Mouse (Mus musculus) CD4-positive naive resting alpha-beta T cell, adult 57 days (primary cell): ENCODE results near the gene Myh7b. TPM values are rescaled to one million over a fixed set of nuclear protein-coding genes. Genes with fewer than 3 reads are reported as not detected.

Experiments used
- total RNA-seq: library from RNA; stranded (reverse); gene quantifications from one replicate; pipeline ENCODE4 v1.2.4, GENCODE M21; 2023

The Myh7b gene
- not detected for total RNA-seq

GRCm38 (mm10) chr2:155610978-155611377, at the start of gene Myh7b:
Gene Myh7b (plus strand): TSS chr2:155611212.

GRCm38 (mm10) chr2:155592137-155592853, 18.7 kb upstream of the Myh7b start, which contains the start of gene Gss:
Gene Gss (minus strand): TSS chr2:155592810.

Other genes starting within 250 kb of the Myh7b start
- 118 TPM for gene Trp53inp2, start 230.2 kb upstream of the Myh7b start, total RNA-seq
- 70.8 TPM for gene Ncoa6, start 137.3 kb upstream of the Myh7b start, total RNA-seq
- 66.9 TPM for gene Acss2, start 93.3 kb upstream of the Myh7b start, total RNA-seq
- gene Ggt7, start 93.0 kb upstream of the Myh7b start, total RNA-seq, result 5.5 TPM
- gene Gss, start 18.4 kb upstream of the Myh7b start, total RNA-seq, result 11.2 TPM
- 194 TPM for gene Trpc4ap, start 81.2 kb downstream of the Myh7b start, total RNA-seq
- 33.6 TPM for gene Edem2, start 118.3 kb downstream of the Myh7b start, total RNA-seq
- gene Gm17581, start 124.7 kb downstream of the Myh7b start, total RNA-seq, result not detected
- not detected for gene Procr, start 139.9 kb downstream of the Myh7b start, total RNA-seq
- not detected for gene Mmp24, start 164.1 kb downstream of the Myh7b start, total RNA-seq
- gene BC029722, start 208.2 kb downstream of the Myh7b start, total RNA-seq, result 26.0 TPM
- gene Eif6, start 215.7 kb downstream of the Myh7b start, total RNA-seq, result 144 TPM
- gene Fam83c, start 223.6 kb downstream of the Myh7b start, total RNA-seq, result 0.47 TPM